Mouse (Mus musculus): ENCODE results near the gene Lamb2.

Gene Lamb2

DNA sequence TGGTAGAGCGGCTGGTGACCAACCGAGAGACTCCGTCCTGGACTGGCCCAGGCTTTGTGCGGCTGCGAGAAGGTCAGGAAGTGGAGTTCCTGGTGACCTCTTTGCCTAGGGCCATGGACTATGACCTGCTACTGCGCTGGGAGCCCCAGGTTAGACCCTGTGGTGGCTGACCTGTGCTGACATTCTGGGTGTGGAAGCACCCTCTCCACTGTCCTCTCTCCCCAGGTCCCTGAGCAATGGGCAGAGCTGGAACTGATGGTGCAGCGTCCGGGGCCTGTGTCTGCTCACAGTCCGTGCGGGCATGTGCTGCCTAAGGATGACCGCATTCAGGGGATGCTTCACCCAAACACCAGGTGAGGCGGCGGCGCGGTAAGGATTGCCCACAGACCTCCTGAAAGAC lies 4.5 kb downstream of the Lamb2 start:
- H3K4me1 ChIP-seq (replicated peaks; ENCODE audit: low read depth, low read length) = peaks cover 79% of the 10 kb centered on the region
- TF ChIP-seq POU5F1 (IDR thresholded peaks at IDR 0.05; ENCODE audit: borderline replicate concordance, low read length) (no peak), CTCF (conservative IDR thresholded peaks at IDR 0.05; ENCODE audit: low read length) (no peak), NANOG (IDR thresholded peaks at IDR 0.05; ENCODE audit: borderline replicate concordance, low read length) (no peak)
- peaks cover 49% of the 10 kb centered on the region for H3K36me3 ChIP-seq (ENCODE audit: insufficient read depth, low read length)
- 0 out of 2 replicates have a peak overlapping the region, but pooled peaks have one; percentile 7 for H3K4me3 ChIP-seq (replicated peaks; ENCODE audit: low read length)
- no peaks in the 10 kb centered on the region for H3K9me3 ChIP-seq (ENCODE audit: low read length)
- peaks cover 11% of the 10 kb centered on the region for H3K27me3 ChIP-seq (ENCODE audit: insufficient read depth, low read length)

DNA sequence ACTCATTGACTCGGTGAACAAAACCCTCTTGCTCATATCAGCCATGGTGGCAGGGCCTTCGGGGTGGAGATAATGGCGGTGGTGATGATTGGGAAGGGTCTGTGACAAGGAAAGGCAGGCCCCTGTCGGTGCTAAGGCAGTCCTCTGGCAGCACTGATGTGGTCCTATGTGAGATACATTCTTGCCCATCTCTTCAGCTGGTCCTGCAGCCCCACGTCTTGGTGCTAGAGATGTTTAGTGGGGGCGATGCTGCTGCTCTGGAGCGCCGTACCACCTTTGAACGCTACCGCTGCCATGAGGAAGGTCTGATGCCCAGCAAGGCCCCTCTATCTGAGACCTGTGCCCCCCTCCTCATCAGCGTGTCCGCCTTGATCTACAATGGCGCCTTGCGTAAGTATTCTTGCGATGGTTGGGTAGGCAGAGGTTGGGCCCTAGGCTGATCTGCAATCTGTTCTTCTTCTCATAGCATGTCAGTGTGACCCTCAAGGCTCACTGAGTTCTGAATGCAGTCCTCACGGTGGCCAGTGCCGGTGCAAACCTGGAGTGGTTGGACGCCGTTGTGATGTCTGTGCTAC lies 5.9 kb downstream of the Lamb2 start:
- Histone ChIP-seq H3K4me1 (replicated peaks; ENCODE audit: low read depth, low read length) (peaks cover 78% of the 10 kb centered on the region), H3K27me3 (ENCODE audit: insufficient read depth, low read length) (peaks cover 11% of the 10 kb centered on the region)
- TF ChIP-seq CTCF (conservative IDR thresholded peaks at IDR 0.05; ENCODE audit: low read length) (no peak), POU5F1 (IDR thresholded peaks at IDR 0.05; ENCODE audit: borderline replicate concordance, low read length) (no peak), NANOG (IDR thresholded peaks at IDR 0.05; ENCODE audit: borderline replicate concordance, low read length) (no peak)

GRCm38 (mm10) chr9:108486973-108487530 lies 7.5 kb downstream of the Lamb2 start:
- peaks cover 53% of the 10 kb centered on the region for H3K36me3 ChIP-seq (ENCODE audit: insufficient read depth, low read length)
- TF ChIP-seq POU5F1 (IDR thresholded peaks at IDR 0.05; ENCODE audit: borderline replicate concordance, low read length) = no peak
- TF ChIP-seq CTCF (conservative IDR thresholded peaks at IDR 0.05; ENCODE audit: low read length) = no peak
- TF ChIP-seq NANOG (IDR thresholded peaks at IDR 0.05; ENCODE audit: borderline replicate concordance, low read length) = no peak
- H3K4me1 ChIP-seq (replicated peaks; ENCODE audit: low read depth, low read length) = peaks cover 72% of the 10 kb centered on the region
- no peaks in the 10 kb centered on the region for H3K27me3 ChIP-seq (ENCODE audit: insufficient read depth, low read length)
- H3K4me3 ChIP-seq (replicated peaks; ENCODE audit: low read length) = peak overlapping the region; percentile 96
- H3K9me3 ChIP-seq (ENCODE audit: low read length) = no peaks in the 10 kb centered on the region

More for the DNA sequence above, 5.9 kb downstream of the Lamb2 start:
- no peaks in the 10 kb centered on the region for H3K9me3 ChIP-seq (ENCODE audit: low read length)
- peaks cover 53% of the 10 kb centered on the region for H3K36me3 ChIP-seq (ENCODE audit: insufficient read depth, low read length)
- H3K4me3 ChIP-seq (replicated peaks; ENCODE audit: low read length) = no peak overlapping the region

DNA sequence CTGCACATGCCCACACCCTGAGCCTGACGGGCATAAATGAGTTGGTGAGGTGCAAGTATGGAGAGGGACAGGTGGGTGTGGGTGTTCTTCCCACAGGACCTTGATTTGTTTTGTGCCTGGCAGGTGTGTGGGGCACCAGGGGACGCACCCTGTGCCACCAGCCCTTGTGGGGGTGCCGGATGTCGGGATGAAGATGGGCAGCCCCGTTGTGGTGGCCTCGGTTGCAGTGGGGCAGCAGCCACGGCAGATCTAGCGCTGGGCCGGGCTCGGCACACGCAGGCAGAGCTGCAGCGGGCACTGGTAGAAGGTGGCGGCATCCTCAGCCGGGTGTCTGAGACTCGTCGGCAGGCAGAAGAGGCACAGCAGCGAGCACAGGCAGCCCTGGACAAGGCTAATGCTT lies 8.9 kb downstream of the Lamb2 start:
- TF ChIP-seq CTCF (conservative IDR thresholded peaks at IDR 0.05; ENCODE audit: low read length) (no peak), POU5F1 (IDR thresholded peaks at IDR 0.05; ENCODE audit: borderline replicate concordance, low read length) (no peak), NANOG (IDR thresholded peaks at IDR 0.05; ENCODE audit: borderline replicate concordance, low read length) (no peak)
- H3K4me1 ChIP-seq (replicated peaks; ENCODE audit: low read depth, low read length) = peaks cover 68% of the 10 kb centered on the region

GRCm38 (mm10) chr9:108489215-108489614 lies 9.7 kb downstream of the Lamb2 start:
- peaks cover 63% of the 10 kb centered on the region for H3K4me1 ChIP-seq (replicated peaks; ENCODE audit: low read depth, low read length)
- H3K9me3 ChIP-seq (ENCODE audit: low read length) = no peaks in the 10 kb centered on the region
- H3K27me3 ChIP-seq (ENCODE audit: insufficient read depth, low read length) = no peaks in the 10 kb centered on the region
- H3K4me3 ChIP-seq (replicated peaks; ENCODE audit: low read length) = peak overlapping the region; percentile 96
- peaks cover 61% of the 10 kb centered on the region for H3K36me3 ChIP-seq (ENCODE audit: insufficient read depth, low read length)
- no peak for TF ChIP-seq CTCF (conservative IDR thresholded peaks at IDR 0.05; ENCODE audit: low read length)
- no peak for TF ChIP-seq POU5F1 (IDR thresholded peaks at IDR 0.05; ENCODE audit: borderline replicate concordance, low read length)
- no peak for TF ChIP-seq NANOG (IDR thresholded peaks at IDR 0.05; ENCODE audit: borderline replicate concordance, low read length)

More for the DNA sequence above, 8.9 kb downstream of the Lamb2 start:
- Histone ChIP-seq H3K36me3 (ENCODE audit: insufficient read depth, low read length) (peaks cover 55% of the 10 kb centered on the region), H3K4me3 (replicated peaks; ENCODE audit: low read length) (peak overlapping the region; percentile 96), H3K27me3 (ENCODE audit: insufficient read depth, low read length) (no peaks in the 10 kb centered on the region), H3K9me3 (ENCODE audit: low read length) (no peaks in the 10 kb centered on the region)

GRCm38 (mm10) chr9:108489702-108490558 lies 10.4 kb downstream of the Lamb2 start:
- TF ChIP-seq CTCF (conservative IDR thresholded peaks at IDR 0.05; ENCODE audit: low read length) (no peak), POU5F1 (IDR thresholded peaks at IDR 0.05; ENCODE audit: borderline replicate concordance, low read length) (no peak), NANOG (IDR thresholded peaks at IDR 0.05; ENCODE audit: borderline replicate concordance, low read length) (no peak)
- Histone ChIP-seq H3K4me1 (replicated peaks; ENCODE audit: low read depth, low read length) (peaks cover 68% of the 10 kb centered on the region), H3K9me3 (ENCODE audit: low read length) (no peaks in the 10 kb centered on the region), H3K27me3 (ENCODE audit: insufficient read depth, low read length) (no peaks in the 10 kb centered on the region), H3K4me3 (replicated peaks; ENCODE audit: low read length) (peak overlapping the region; percentile 96), H3K36me3 (ENCODE audit: insufficient read depth, low read length) (peaks cover 65% of the 10 kb centered on the region)

GRCm38 (mm10) chr9:108490559-108491285 lies 11.2 kb downstream of the Lamb2 start, which contains the start of gene Usp19:
TSS of gene Usp19 (plus strand) at chr9:108490602.
- peak within 1 kb of the TSS; percentile 96 for H3K4me3 ChIP-seq (replicated peaks; ENCODE audit: low read length)
- peaks cover 65% of the 10 kb centered on the region for H3K36me3 ChIP-seq (ENCODE audit: insufficient read depth, low read length)
- TF ChIP-seq POU5F1 (IDR thresholded peaks at IDR 0.05; ENCODE audit: borderline replicate concordance, low read length) = no peak
- no peaks in the 10 kb centered on the region for H3K27me3 ChIP-seq (ENCODE audit: insufficient read depth, low read length)
- H3K9me3 ChIP-seq (ENCODE audit: low read length) = no peaks in the 10 kb centered on the region
- peaks cover 66% of the 10 kb centered on the region for H3K4me1 ChIP-seq (replicated peaks; ENCODE audit: low read depth, low read length)

DNA sequence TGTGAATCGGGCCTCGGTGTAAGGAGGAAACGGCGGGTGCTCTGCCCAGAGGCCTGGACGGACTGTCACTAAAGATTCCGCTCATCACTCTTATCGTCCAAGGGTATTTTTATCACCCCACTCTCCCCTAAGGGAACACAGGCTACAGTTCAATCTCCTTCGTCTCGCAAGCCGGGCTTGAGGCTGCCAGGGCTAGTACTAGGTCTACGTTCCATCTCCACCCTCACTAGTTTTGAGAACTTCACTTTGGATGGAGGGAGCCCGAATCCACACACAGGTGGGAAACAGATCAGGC lies 11.7 kb downstream of the Lamb2 start:
- TF ChIP-seq NANOG (IDR thresholded peaks at IDR 0.05; ENCODE audit: borderline replicate concordance, low read length) (no peak), CTCF (conservative IDR thresholded peaks at IDR 0.05; ENCODE audit: low read length) (no peak)
- H3K9me3 ChIP-seq (ENCODE audit: low read length) = no peaks in the 10 kb centered on the region
- H3K4me3 ChIP-seq (replicated peaks; ENCODE audit: low read length) = peak overlapping the region; percentile 96
- no peaks in the 10 kb centered on the region for H3K27me3 ChIP-seq (ENCODE audit: insufficient read depth, low read length)
- H3K4me1 ChIP-seq (replicated peaks; ENCODE audit: low read depth, low read length) = peaks cover 66% of the 10 kb centered on the region
- H3K36me3 ChIP-seq (ENCODE audit: insufficient read depth, low read length) = peaks cover 65% of the 10 kb centered on the region
